Mouse (Mus musculus) E14TG2a.4 (cell line): ENCODE data around the gene Nol9.

Experiments
- H3K27me3 ChIP-seq: 2 replicates; pipeline ENCODE4 v1.6.1; 2014; ENCODE audit warnings: low read length, control low read depth; ENCODE audit not compliant: insufficient read depth
- H3K36me3 ChIP-seq: 2 replicates; pipeline ENCODE4 v1.6.1; 2014; ENCODE audit warnings: low read length, control low read depth; ENCODE audit not compliant: insufficient read depth
- H3K4me1 ChIP-seq: replicated peaks from 2 replicates; pipeline ENCODE4 v1.6.1; 2014; ENCODE audit warnings: low read depth, low read length, control low read depth
- H3K4me3 ChIP-seq: replicated peaks from 2 replicates; pipeline ENCODE4 v1.5.1; 2014; ENCODE audit warnings: mild to moderate bottlenecking, low read length
- H3K9me3 ChIP-seq: 2 replicates; pipeline ENCODE4 v1.6.1; 2014; ENCODE audit warnings: low read length, control low read depth
- CTCF ChIP-seq: conservative IDR thresholded peaks from 2 replicates; pipeline ENCODE4 v1.5.1; 2014; ENCODE audit warnings: low read length
- NANOG ChIP-seq: IDR thresholded peaks from 2 replicates; pipeline ENCODE4 v1.6.1; 2014; ENCODE audit warnings: borderline replicate concordance, low read length, mixed read lengths
- POU5F1 ChIP-seq: IDR thresholded peaks from 2 replicates; pipeline ENCODE4 v1.6.1; 2014; ENCODE audit warnings: low read length, borderline replicate concordance

Nol9 gene

DNA sequence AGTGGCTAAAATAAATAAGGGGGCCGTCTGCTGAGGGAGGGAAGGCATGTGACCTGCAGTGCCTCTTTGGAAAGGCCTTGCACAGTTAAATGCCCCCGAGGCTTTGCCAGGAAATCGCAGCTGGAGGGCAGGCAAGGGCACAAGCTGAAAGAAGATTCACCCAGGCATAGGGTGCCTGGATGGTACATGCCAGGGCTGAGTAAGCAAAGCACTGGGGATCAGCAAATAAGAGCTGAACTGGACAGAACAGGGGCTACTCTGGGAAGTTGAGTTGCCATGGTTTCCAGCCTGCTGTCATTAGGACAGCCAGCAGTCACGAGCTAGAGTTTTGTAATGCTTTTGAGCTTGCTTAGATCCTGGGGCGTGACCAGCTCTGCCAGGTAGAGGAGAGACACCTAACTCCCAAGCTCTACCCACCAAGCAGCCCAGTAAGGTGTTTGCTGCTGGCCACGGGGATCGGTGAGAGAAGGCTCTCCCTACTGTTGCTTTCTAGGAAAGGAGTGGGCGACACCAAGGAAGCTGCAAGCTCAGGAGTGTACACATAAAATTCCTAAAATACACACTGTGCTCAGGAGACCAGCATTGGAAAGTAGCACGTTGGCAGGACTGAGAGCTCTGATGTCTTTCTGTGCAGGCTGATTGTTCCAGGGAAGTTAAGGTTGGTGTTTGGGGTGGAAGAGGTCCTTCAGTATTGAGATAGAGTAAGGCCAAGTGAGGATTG is 23.4 kb downstream of the Nol9 start:
- Histone ChIP-seq H3K36me3 (peaks cover 52% of the 10 kb centered on the region), H3K27me3 (no peaks in the 10 kb centered on the region), H3K4me3 (no peak overlapping the region), H3K9me3 (no peaks in the 10 kb centered on the region), H3K4me1 (peaks cover 58% of the 10 kb centered on the region)
- TF ChIP-seq CTCF (no peak), NANOG (no peak), POU5F1 (no peak)

DNA sequence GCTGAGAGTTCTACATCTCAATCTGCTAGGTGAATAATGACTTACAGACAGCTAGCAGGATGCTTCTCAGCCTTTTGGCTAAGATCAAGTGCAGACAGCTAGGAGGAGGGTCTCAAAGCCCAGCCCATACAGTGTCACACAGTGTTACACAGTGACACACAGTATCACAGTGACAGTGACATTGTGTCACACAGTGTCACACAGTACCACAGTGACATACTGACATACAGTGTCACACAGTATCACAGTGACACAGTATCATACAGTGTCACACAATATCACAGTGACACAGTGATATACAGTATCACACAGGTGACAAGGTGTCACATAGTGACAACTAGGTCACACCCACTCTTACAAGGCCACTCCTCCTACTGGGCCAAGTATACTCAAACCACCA is 28.2 kb downstream of the Nol9 start:
- Histone ChIP-seq H3K4me3 (no peak overlapping the region), H3K9me3 (no peaks in the 10 kb centered on the region)

DNA sequence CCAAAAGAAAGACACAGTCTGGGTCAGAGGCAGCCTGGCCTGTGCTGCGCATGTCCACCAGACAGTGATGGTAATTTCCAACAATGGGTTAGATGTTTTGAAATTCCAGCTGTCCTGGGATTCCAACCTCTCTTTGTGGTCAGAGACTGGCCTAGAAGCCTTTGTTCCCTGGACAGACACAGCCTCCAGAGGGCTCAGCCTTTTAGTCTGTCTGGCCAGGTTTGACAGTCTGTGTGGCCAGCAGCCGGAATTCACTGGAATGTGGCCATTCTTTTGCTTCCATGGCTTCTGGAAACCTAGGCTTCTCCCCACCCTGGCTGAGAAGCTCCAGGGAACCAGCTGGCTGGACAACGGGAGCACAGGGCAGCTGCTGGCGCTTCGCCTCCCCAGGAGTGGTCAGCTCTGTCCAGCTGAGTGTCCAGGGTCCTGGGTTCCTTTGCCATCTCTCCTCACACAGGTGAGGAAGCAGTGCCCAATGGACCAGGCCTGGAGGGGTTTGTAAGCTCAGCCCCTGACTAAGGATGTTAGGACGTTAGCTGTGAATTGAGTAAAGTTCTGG is 29.1 kb downstream of the Nol9 start:
- TF ChIP-seq CTCF (no peak), POU5F1 (no peak)
- H3K9me3 ChIP-seq, result no peaks in the 10 kb centered on the region
- peaks cover under 1% of the 10 kb centered on the region; the same call in 1 of the 2 replicates for H3K27me3 ChIP-seq
- H3K4me3 ChIP-seq, result no peak overlapping the region
- no peaks in the 10 kb centered on the region for H3K36me3 ChIP-seq
- peaks cover 31% of the 10 kb centered on the region for H3K4me1 ChIP-seq

More for the DNA sequence above, 28.2 kb downstream of the Nol9 start:
- TF ChIP-seq CTCF (no peak), NANOG (no peak), POU5F1 (no peak)
- Histone ChIP-seq H3K27me3 (no peaks in the 10 kb centered on the region), H3K4me1 (peaks cover 33% of the 10 kb centered on the region), H3K36me3 (peaks cover 5% of the 10 kb centered on the region)

DNA sequence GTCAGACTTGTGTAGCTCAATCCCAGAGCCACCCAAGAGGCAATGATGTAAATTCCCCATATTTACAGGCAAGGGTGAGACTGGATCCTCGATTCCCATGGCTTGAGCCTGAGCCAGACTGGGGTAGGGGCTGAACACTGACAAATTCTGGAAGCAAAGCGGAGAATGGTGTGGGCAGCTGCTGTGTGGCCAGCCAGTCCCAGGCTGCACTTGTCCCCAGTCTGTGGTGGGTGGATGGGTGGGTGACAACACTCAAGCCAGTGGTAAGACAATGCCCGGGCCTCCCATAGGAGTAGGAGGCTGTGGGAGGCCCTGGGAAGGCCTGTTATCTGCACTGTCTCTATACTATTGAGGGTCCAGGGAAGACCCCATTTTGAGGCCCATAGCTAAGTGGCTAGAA is 30.1 kb downstream of the Nol9 start:
- Histone ChIP-seq H3K9me3 (no peaks in the 10 kb centered on the region), H3K4me3 (no peak overlapping the region), H3K36me3 (no peaks in the 10 kb centered on the region), H3K4me1 (peaks cover 37% of the 10 kb centered on the region), H3K27me3 (peaks cover 8% of the 10 kb centered on the region; the same call in 1 of the 2 replicates)
- TF ChIP-seq CTCF (no peak), NANOG (no peak), POU5F1 (no peak)

DNA sequence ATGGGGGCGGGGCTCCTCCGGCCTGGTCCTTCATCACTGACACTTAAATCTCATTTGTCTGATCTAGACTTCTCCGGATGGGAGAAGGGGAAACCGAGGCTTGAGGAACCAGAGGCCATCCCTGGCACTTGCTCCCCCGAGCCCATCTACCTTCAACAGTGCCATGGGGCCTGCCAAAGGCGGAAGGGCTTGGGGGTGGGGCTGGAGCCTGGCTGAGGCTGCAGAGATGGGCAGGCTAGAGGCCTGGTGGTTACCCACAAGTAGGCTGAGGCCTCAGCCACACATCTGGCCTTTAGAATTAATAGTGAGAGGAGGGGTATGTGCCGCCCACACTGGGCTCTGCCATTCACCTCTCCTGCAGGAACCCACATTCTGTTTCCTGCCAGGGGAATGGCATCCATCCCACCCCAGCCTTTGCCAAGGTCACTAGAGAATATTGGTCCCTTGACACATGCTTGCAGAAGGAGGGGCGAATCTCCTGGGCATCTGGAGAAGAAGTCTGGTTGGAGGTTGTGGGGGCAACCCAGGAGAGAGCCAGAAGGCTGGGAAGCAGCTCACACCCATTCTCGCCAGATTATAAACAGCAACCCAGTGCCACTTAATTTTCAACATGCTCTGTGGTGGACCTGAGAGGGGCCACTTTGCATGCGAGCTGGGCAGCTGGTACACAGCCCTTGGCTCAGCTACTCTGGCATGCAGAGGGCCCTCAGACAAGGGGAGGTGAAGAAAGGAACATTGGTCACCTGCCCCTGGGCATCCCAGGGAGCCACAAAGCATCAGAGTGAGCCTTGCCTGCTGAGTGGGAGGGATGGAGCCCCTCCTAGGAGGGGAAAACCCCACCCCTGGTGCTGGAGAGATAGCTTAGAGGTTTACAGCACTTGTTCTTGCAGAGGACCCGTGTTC is 31.6 kb downstream of the Nol9 start:
- peaks cover 11% of the 10 kb centered on the region; the same call in 1 of the 2 replicates for H3K27me3 ChIP-seq
- TF ChIP-seq POU5F1, result no peak
- TF ChIP-seq CTCF, result no peak
- TF ChIP-seq NANOG, result no peak
- no peaks in the 10 kb centered on the region for H3K36me3 ChIP-seq
- peaks cover 34% of the 10 kb centered on the region for H3K4me1 ChIP-seq
- H3K9me3 ChIP-seq, result no peaks in the 10 kb centered on the region
- H3K4me3 ChIP-seq, result no peak overlapping the region

DNA sequence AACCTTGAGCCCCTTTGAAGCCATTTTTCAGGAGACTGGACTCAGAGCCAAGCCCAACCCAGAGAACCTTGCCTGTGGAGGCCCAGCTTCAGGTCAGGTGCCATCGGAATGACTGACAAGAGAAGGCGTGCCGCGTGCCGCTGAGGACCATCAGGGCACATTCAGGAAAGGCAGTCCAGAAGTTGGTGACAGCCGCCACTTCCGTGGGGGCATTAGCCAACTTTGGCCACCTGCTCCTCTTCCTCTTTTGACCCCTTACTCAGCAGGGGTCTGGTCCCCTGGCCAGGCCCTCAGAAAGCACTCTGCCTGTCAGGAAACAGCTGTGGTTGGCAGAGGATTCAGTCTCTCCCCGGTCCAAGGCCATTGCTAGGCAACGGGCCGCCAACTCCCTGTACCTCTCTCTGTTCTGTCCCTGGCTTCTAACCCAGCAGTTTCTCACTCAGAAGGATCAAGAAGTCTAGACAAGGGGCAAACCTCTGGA is 33.0 kb downstream of the Nol9 start, which contains the start of gene Plekhg5:
TSS of gene Plekhg5 (plus strand) at position 378 of the 481 bp plus-strand sequence.
- Histone ChIP-seq H3K4me3 (0 out of 2 replicates have a peak within 1 kb of the TSS, but pooled peaks have one; percentile 7), H3K9me3 (no peaks in the 10 kb centered on the region), H3K27me3 (peaks cover 18% of the 10 kb centered on the region), H3K4me1 (peaks cover 37% of the 10 kb centered on the region), H3K36me3 (no peaks in the 10 kb centered on the region)
- TF ChIP-seq POU5F1, result no peak
- TF ChIP-seq NANOG, result no peak
- no peak for TF ChIP-seq CTCF

DNA sequence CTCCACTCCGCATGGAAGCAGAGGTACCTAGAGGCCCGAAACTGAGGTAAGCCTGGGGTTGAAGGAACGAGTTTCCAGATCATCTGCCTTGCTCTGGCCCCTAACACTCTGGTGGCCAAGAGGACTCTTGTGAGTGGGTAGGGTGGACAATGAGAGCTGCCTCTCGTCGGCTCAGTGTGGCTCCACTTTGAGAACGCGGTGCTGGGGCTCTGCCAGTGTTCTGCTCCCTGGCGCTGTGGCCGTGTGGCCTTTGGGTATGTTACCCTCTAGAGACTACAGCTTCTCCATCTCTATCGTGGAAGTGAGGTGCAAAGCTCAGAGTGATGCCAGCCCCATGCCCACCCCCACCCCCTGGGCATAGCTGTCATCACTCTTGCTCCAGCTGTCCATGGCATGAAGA is 33.5 kb downstream of the Nol9 start:
- Histone ChIP-seq H3K27me3 (peaks cover 20% of the 10 kb centered on the region), H3K4me1 (peaks cover 40% of the 10 kb centered on the region), H3K36me3 (no peaks in the 10 kb centered on the region), H3K9me3 (no peaks in the 10 kb centered on the region), H3K4me3 (0 out of 2 replicates have a peak overlapping the region, but pooled peaks have one; percentile 7)
- TF ChIP-seq NANOG (no peak), POU5F1 (no peak), CTCF (no peak)

DNA sequence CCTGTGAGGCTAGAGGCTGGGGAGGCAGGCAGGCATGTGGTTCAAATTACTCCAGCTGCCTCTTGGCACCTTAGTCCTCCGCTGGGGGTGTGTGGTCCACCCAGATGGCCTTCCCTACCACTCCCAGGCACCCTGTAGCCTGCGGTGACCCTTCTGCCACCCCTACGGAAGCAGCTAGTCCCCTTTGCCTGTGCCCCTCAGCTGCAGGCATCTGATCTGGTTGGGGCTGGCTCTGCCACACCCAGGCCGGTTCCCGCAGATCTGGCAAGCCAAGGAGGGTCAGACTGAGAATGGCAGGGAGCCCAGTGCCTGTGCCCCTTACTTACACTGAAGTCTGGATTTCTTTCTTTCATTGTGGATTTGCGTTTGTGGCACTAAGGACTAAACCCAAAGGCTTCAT is 34.6 kb downstream of the Nol9 start:
- no peak for TF ChIP-seq CTCF
- TF ChIP-seq POU5F1, result no peak
- TF ChIP-seq NANOG, result no peak

More for the DNA sequence above, 34.6 kb downstream of the Nol9 start:
- Histone ChIP-seq H3K36me3 (no peaks in the 10 kb centered on the region), H3K4me1 (peaks cover 40% of the 10 kb centered on the region), H3K9me3 (no peaks in the 10 kb centered on the region), H3K27me3 (peaks cover 20% of the 10 kb centered on the region), H3K4me3 (no peak overlapping the region)
